Mouse (Mus musculus) ovary, postnatal 10 days (tissue): ENCODE data around the gene Sdr42e1.

Experiments
- DNase-seq: peaks from one replicate; pipeline ENCODE4 v3.0.0; 2022; ENCODE audit warnings: low spot score

The Sdr42e1 gene

DNA sequence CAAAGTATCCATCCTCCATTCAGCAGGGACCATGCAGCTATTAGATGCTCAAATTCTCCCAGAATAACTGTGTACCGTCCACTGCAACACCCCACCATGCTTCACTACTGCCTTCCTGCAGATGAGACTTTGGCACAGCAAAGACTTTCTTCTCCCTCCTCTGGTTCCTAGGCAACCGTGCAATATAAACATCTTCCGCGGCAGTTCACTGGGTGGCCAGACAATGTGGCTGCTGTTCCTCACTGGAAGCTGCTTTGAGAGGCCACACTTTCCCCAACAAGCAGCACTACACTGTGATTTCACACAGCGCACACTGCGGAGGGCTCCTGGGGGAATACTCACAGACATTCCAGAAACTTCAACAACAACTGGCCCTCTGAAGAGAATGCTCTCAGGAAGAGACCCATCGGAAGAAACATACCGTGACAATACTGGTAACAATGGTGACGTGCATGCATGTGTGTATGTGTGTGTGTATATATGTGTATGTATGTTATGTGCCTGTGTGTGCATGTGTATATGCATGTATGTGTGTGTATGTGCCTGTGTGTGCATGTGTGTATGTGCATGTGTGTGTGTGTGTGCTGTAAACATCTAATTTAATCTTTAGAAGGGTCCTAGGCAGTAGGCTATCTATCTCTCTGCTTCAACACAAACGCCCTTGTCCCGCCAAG is 13.0 kb downstream of the Sdr42e1 start:
- DNase-seq, result no peak

GRCm38 (mm10) chr8:117658990-117659389 is 14.5 kb downstream of the Sdr42e1 start:
- no peak for DNase-seq

DNA sequence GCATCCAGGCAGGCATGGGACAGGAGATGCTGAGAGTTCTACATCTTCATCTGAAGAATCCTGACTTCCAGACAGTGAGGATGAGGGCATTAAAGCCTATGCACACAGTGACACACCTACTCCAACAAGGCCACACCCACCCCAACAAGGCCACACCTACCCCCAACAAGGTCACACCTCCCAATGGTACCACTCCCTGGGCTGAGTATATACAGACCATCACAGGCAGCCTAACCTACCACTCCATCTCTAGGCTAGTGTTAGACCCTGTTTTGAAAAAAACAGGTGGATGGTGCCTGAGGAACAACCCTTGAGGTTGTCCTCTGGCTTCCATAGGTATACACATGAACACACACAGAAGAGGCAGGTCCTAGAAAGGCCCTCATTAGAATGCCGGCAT is 21.2 kb downstream of the Sdr42e1 start:
- no peak for DNase-seq

GRCm38 (mm10) chr8:117646440-117646839 is 27.0 kb downstream of the Sdr42e1 start:
- DNase-seq, result no peak

DNA sequence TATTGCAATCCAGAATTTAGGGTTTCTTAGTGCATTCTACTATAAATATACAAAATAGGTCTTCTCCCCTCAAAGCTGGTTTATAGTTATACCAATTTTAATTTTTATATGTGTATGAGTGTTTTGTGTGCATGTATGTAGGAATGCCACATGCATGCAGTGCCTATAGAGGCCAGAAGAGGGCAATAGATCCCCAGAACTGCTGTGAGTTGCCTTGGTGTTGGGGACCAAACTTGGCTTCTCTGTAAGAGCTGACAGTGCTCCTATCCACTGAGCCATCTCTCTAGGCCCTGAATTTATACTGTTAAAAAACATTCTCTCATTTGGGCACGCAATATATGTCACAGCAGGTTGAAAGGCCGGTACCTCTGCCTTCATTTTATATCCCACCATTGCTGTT is 27.5 kb downstream of the Sdr42e1 start:
- peak; percentile 11 for DNase-seq

DNA sequence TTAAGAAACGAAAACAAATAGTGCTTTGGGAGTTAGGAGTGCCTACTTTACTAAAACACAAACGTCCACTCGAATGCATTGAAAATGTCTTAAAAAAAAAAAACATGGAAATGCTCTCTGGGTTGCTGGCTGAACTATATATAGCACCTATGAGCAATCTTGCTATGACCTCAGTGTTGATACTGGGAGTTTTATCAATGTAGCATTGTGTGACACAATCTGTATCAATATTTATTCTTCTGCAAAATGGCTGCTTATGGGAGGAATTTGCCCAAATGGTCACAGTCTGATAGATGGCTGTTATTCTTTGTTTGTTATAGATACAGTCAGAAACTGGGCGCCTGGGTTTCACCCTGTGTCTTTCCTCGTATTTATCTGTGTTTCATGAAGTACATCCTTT is 28.0 kb downstream of the Sdr42e1 start:
- no peak for DNase-seq

GRCm38 (mm10) chr8:117639631-117640030 is 33.9 kb downstream of the Sdr42e1 start:
- DNase-seq, result no peak

DNA sequence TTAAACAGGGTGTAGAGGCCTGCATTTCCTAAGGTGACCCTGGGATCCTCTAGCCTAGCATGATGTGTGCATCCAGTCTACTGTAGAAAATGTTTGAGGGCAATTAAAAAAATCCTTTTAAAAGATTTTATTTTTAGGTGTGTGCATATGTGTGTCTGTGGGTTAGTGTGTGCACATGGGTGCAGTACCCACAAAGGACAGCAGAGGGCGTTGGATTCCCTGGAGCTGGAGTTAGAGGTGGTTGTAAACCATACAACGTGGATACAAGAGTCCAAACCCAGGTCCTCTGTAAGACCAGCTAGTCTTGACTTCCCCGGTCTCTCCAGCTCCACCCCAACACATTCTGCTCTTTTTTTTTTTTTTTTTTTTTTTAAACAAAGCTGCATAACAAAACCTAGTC is 36.0 kb downstream of the Sdr42e1 start:
- DNase-seq, result no peak

DNA sequence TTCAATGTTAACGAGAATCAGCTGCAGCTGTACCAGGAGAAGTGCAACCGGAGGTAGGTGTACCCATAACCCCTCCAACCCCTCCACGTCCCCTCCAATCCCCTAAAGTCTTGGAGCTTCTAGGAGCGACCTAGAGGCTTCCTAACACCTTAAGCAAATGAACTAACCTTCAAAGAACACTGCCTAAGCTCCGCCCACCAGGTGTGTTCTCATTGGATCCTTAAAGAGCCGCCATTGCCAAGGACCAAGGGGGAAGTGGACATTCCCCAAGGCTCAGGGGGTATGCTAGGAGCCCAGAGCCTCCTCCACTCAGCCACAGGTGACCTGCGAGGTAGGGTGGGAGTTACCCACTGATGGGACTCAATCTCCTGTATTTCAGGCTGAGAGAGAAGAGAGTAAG is 39.1 kb downstream of the Sdr42e1 start:
- DNase-seq, result no peak

GRCm38 (mm10) chr8:117632532-117632931 is 41.0 kb downstream of the Sdr42e1 start:
- DNase-seq, result no peak

GRCm38 (mm10) chr8:117627096-117627495 is 46.4 kb downstream of the Sdr42e1 start:
- DNase-seq, result no peak

GRCm38 (mm10) chr8:117626040-117626838 is 47.2 kb downstream of the Sdr42e1 start:
- no peak for DNase-seq

GRCm38 (mm10) chr8:117612861-117613260 is 60.6 kb downstream of the Sdr42e1 start:
- no peak for DNase-seq
